Mouse (Mus musculus) CH12.LX (cell line): ENCODE measurements around the gene Chst5. TPM values are rescaled to one million over a fixed set of nuclear protein-coding genes. Genes with fewer than 3 reads are reported as not detected.

ENCODE experiments used
- DNase-seq: peaks from one replicate; pipeline ENCODE4 v3.0.0-alpha.2; 2013; ENCODE audit errors: extremely low read depth
- H3K27ac ChIP-seq: 2 replicates; pipeline ENCODE4 v1.5.1; 2012; ENCODE audit warnings: low read depth, mild to moderate bottlenecking, control low read depth, moderate library complexity; ENCODE audit not compliant: insufficient read depth
- H3K27me3 ChIP-seq: replicated peaks from 2 replicates; pipeline ENCODE3; 2012; ENCODE audit warnings: inconsistent platforms
- H3K36me3 ChIP-seq, 2 experiments: replicated peaks in 1 of 2; 2 replicates each; pipeline versions ENCODE3 to v1.6.1; 2012; ENCODE audit warnings: inconsistent platforms in 1 of 2, low read length in 1 of 2, mild to moderate bottlenecking in 1 of 2, mixed read lengths in 1 of 2, moderate library complexity in 1 of 2; ENCODE audit not compliant: control insufficient read depth in 1 of 2, insufficient read depth in 1 of 2
- H3K4me1 ChIP-seq, 2 experiments: 2 replicates each; pipeline ENCODE4 v1.6.1; 2012; ENCODE audit warnings: inconsistent platforms in 1 of 2, moderate library complexity in 1 of 2; ENCODE audit not compliant: insufficient read depth in 2 of 2, control insufficient read depth in 1 of 2
- H3K4me2 ChIP-seq: 2 replicates; pipeline ENCODE4 v1.6.1; 2012; ENCODE audit warnings: low read depth, mild to moderate bottlenecking, control low read depth; ENCODE audit not compliant: poor library complexity, insufficient read depth, severe bottlenecking
- H3K4me3 ChIP-seq, 3 experiments: fragments of 150-350 bp in 1 of 3; sonication (generic) in 1 of 3; replicated peaks in 1 of 3; 2 replicates each; pipeline versions ENCODE3 to v1.5.1; 2011 to 2012; ENCODE audit warnings: low read depth in 2 of 3, low read length in 2 of 3, mild to moderate bottlenecking in 2 of 3, moderate library complexity in 2 of 3, control low read depth in 1 of 3, improper control_type of control experiment in 1 of 3, inconsistent platforms in 1 of 3, mixed read lengths in 1 of 3; ENCODE audit not compliant: poor library complexity in 1 of 3
- H3K79me2 ChIP-seq: replicated peaks from 2 replicates; pipeline ENCODE4 v1.6.1; 2012; ENCODE audit warnings: mild to moderate bottlenecking, moderate library complexity; ENCODE audit not compliant: control insufficient read depth, poor library complexity, insufficient read depth, severe bottlenecking; ENCODE audit errors: extremely low read depth
- H3K9ac ChIP-seq: 2 replicates; pipeline ENCODE4 v1.6.1; 2012; ENCODE audit warnings: low read depth, mild to moderate bottlenecking, control low read depth, moderate library complexity; ENCODE audit not compliant: insufficient read depth
- H3K9me3 ChIP-seq: replicated peaks from 2 replicates; pipeline ENCODE3; 2012; ENCODE audit warnings: low read length, inconsistent platforms, mixed read lengths
- BHLHE40 ChIP-seq: IDR thresholded peaks from 2 replicates; pipeline ENCODE4 v1.6.1; 2011; ENCODE audit warnings: mild to moderate bottlenecking, low read depth, low read length, improper control_type of control experiment
- CHD2 ChIP-seq: IDR thresholded peaks from 2 replicates; pipeline ENCODE4 v1.6.1; 2011; ENCODE audit warnings: low read length, improper control_type of control experiment
- E2F4 ChIP-seq: IDR thresholded peaks from 2 replicates; pipeline ENCODE4 v1.6.1; 2011; ENCODE audit warnings: low read depth, low read length, improper control_type of control experiment; ENCODE audit not compliant: insufficient replicate concordance
- EP300 ChIP-seq: IDR thresholded peaks from 2 replicates; pipeline ENCODE4 v1.6.1; 2011; ENCODE audit warnings: low read length, improper control_type of control experiment
- ETS1 ChIP-seq: conservative IDR thresholded peaks from 2 replicates; pipeline ENCODE4 v1.6.1; 2012; ENCODE audit warnings: low read depth, mild to moderate bottlenecking, inconsistent platforms, low read length, improper control_type of control experiment, moderate library complexity
- HCFC1 ChIP-seq: IDR thresholded peaks from 2 replicates; pipeline ENCODE4 v1.6.1; 2012; ENCODE audit warnings: low read depth, mild to moderate bottlenecking, inconsistent platforms, low read length, improper control_type of control experiment
- IRF4 ChIP-seq: IDR thresholded peaks from 2 replicates; pipeline ENCODE4 v1.6.1; 2014; ENCODE audit warnings: low read depth, mild to moderate bottlenecking, inconsistent platforms, low read length, improper control_type of control experiment
- JUN ChIP-seq: IDR thresholded peaks from 2 replicates; pipeline ENCODE4 v1.6.1; 2011; ENCODE audit warnings: low read depth, mild to moderate bottlenecking, low read length, improper control_type of control experiment, moderate library complexity; ENCODE audit not compliant: insufficient read depth
- JUND ChIP-seq: conservative IDR thresholded peaks from 2 replicates; pipeline ENCODE4 v1.6.1; 2011; ENCODE audit warnings: low read depth, low read length, improper control_type of control experiment
- KAT2A ChIP-seq: IDR thresholded peaks from 2 replicates; pipeline ENCODE4 v1.6.1; 2012; ENCODE audit warnings: low read length, improper control_type of control experiment, inconsistent platforms; ENCODE audit not compliant: insufficient replicate concordance
- MAX ChIP-seq: IDR thresholded peaks from 2 replicates; pipeline ENCODE4 v1.6.1; 2011; ENCODE audit warnings: low read length, improper control_type of control experiment
- MAZ ChIP-seq: IDR thresholded peaks from 2 replicates; pipeline ENCODE4 v1.6.1; 2012; ENCODE audit warnings: low read depth, mild to moderate bottlenecking, inconsistent platforms, low read length, improper control_type of control experiment, moderate library complexity
- MEF2A ChIP-seq: IDR thresholded peaks from 2 replicates; pipeline ENCODE4 v1.6.1; 2014; ENCODE audit warnings: low read depth, mild to moderate bottlenecking, inconsistent platforms, low read length, improper control_type of control experiment, borderline replicate concordance
- MYC ChIP-seq: IDR thresholded peaks from 2 replicates; pipeline ENCODE4 v1.6.1; 2011; ENCODE audit warnings: low read depth, mild to moderate bottlenecking, improper control_type of control experiment, low read length
- NELFE ChIP-seq: IDR thresholded peaks from 2 replicates; pipeline ENCODE4 v1.6.1; 2011; ENCODE audit warnings: low read depth, low read length, improper control_type of control experiment
- NRF1 ChIP-seq: IDR thresholded peaks from 2 replicates; pipeline ENCODE4 v1.6.1; 2014; ENCODE audit warnings: low read depth, mild to moderate bottlenecking, inconsistent platforms, low read length, improper control_type of control experiment, moderate library complexity
- PAX5 ChIP-seq: IDR thresholded peaks from 2 replicates; pipeline ENCODE4 v1.6.1; 2012; ENCODE audit warnings: low read length, inconsistent platforms, mixed read lengths
- POLR2A ChIP-seq: IDR thresholded peaks from 2 replicates; pipeline ENCODE4 v1.6.1; 2011; ENCODE audit warnings: low read depth, mild to moderate bottlenecking, improper control_type of control experiment, low read length
- RAD21 ChIP-seq: IDR thresholded peaks from 2 replicates; pipeline ENCODE4 v1.6.1; 2011; ENCODE audit warnings: low read depth, mild to moderate bottlenecking, low read length, improper control_type of control experiment, moderate library complexity
- RCOR1 ChIP-seq: conservative IDR thresholded peaks from 2 replicates; pipeline ENCODE4 v1.6.1; 2012; ENCODE audit warnings: low read depth, mild to moderate bottlenecking, inconsistent platforms, low read length, improper control_type of control experiment
- TBP ChIP-seq: conservative IDR thresholded peaks from 2 replicates; pipeline ENCODE4 v1.6.1; 2011; ENCODE audit warnings: low read depth, low read length, improper control_type of control experiment
- TCF12 ChIP-seq: IDR thresholded peaks from 2 replicates; pipeline ENCODE4 v1.6.1; 2014; ENCODE audit warnings: low read depth, mild to moderate bottlenecking, inconsistent platforms, low read length, improper control_type of control experiment
- UBTF ChIP-seq: IDR thresholded peaks from 2 replicates; pipeline ENCODE4 v1.6.1; 2012; ENCODE audit warnings: low read depth, mild to moderate bottlenecking, inconsistent platforms, low read length, improper control_type of control experiment, moderate library complexity
- ZMIZ1 ChIP-seq: IDR thresholded peaks from 2 replicates; pipeline ENCODE4 v1.6.1; 2012; ENCODE audit warnings: low read depth, mild to moderate bottlenecking, inconsistent platforms, low read length, improper control_type of control experiment
- ZNF384 ChIP-seq: IDR thresholded peaks from 2 replicates; pipeline ENCODE4 v1.6.1; 2012; ENCODE audit warnings: low read depth, low read length, improper control_type of control experiment, inconsistent platforms
- dilution Hi-C: fragments of 300-500 bp; cut with MboI; formaldehyde crosslinking; loops from 2 replicates; pipeline ENCODE4 v1.14.3; 2020; ENCODE audit warnings: low sequenced_read_pairs; ENCODE audit not compliant: extremely low pct_unique_long_range_greater_than_20kb, extremely low pct_ligation_motif_present
- in situ Hi-C: fragments of 300-500 bp; cut with MboI; formaldehyde crosslinking; loops from 3 replicates; pipeline ENCODE4 v1.14.3; 2019; ENCODE audit warnings: low sequenced_read_pairs, low pct_ligation_motif_present, low pct_unique_long_range_greater_than_20kb, mixed read lengths
- polyA plus RNA-seq: library from polyadenylated mRNA; unstranded; fragments of >175 nt; gene quantifications from 2 replicates; pipeline ENCODE4 v1.2.1, GENCODE M21; 2012; ENCODE audit warnings: low read depth; ENCODE audit not compliant: insufficient read length
- total RNA-seq, 2 experiments: library from RNA; depleted of rRNA; stranded (reverse); fragments of 300-350 nt in 1 of 2; fragments of >200 nt in 1 of 2; gene quantifications; 2 replicates each; pipeline ENCODE4 v1.2.3; 2012 to 2014

The Chst5 gene
- not detected in 2 replicates for total RNA-seq (2012; rRNA removed)
- total RNA-seq (2014; rRNA removed) = not detected in 2 replicates
- polyA plus RNA-seq = not detected in 2 replicates

DNA sequence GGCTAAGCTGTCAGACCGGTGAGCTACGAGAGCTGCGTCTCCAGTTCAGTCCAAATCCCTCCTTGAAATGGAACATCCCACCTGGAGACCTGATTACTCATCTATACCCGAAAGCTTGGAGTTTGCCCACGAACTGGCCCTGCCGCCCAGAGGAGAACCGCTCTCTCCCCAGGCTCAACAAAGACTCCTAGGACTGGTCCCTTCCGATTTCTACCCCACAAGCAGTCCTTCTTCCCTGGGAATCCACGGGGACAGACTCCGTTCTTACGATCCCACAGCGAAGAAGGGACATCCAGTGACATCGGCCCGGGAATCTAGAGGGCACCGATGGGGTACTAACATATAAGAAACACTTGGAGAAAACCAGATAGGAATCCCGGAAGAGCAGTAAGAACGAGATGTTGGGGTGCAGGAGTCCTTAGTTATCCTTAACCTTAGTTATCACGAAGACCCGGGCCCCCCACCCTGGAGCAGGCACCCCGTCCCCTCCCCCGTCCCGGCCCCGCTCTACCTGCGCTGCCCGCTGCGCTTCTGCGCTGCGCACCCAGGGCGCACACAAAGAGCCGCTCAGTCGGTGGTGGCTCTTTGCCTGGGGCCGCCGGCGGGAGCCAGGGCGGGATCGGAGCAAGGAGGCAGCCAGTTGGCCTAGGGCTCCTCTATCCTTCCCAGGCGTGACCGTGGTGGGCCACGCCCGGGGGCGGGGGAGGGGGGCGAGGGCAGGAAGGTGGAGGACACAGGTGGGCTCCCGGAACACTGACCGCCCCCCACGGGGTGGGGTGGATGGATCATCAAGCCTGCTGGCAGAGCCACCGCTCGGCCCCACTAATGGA, at the start of gene Chst5:
TSS of gene Chst5 (minus strand) at position 827 of the 830 bp plus-strand sequence.
- peaks cover 0 to 6% of the 10 kb centered on the region in 2 experiments; a peak in 3 of 4 replicates for H3K4me1 ChIP-seq
- H3K4me3 ChIP-seq = no peak within 1 kb of the TSS
- no peak within 1 kb of the TSS for H3K9ac ChIP-seq
- no peaks in the 10 kb centered on the region for H3K79me2 ChIP-seq
- TF ChIP-seq TCF12 (no peak), EP300 (no peak), ETS1 (no peak), JUN (no peak), CHD2 (no peak), UBTF (no peak), MYC (no peak), JUND (no peak), NRF1 (no peak), IRF4 (no peak), KAT2A (no peak), POLR2A (no peak), RCOR1 (no peak), PAX5 (no peak), ZMIZ1 (no peak), HCFC1 (no peak), MAZ (no peak)
- TF ChIP-seq, all 38 proteins: peak for 0
- in situ Hi-C loops = no loop called here
- no peak for DNase-seq
- no peaks in the 10 kb centered on the region for H3K9me3 ChIP-seq
- no peak within 1 kb of the TSS for H3K4me2 ChIP-seq
- H3K27me3 ChIP-seq = no peaks in the 10 kb centered on the region
- dilution Hi-C loops = no loop called here
- no peak within 1 kb of the TSS for H3K27ac ChIP-seq
- H3K36me3 ChIP-seq = no peaks in the 10 kb centered on the region

DNA sequence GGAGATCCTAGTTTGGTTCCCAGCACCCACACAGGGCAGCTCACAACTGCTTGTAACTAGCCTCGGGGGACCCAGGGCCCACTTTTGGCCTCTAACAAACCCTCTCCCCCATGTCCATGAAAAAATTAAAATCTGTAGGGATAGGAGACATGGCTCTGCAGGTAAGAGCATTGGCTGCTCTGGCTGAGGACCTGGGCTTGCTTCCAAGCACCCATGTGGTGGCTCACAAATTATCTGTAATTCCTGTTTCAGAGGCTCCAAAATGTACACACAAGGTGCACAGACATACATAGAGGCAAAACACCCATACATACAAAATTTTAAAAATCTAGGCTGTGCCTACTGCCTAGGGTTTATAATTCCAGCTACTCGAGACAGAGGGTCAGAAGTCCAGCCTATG, 47.0 kb upstream of the Chst5 start:
- peaks cover 46 to 75% of the 10 kb centered on the region in 2 experiments for H3K36me3 ChIP-seq

More for the DNA sequence above, 47.0 kb upstream of the Chst5 start:
- TF ChIP-seq PAX5 (no peak), MEF2A (no peak), HCFC1 (no peak), JUN (no peak), TCF12 (no peak), MAX (no peak), BHLHE40 (no peak), ETS1 (no peak), ZNF384 (no peak), TBP (no peak), MYC (no peak), RAD21 (no peak), E2F4 (no peak), NELFE (no peak), ZMIZ1 (no peak), EP300 (no peak)
- no peak overlapping the region for H3K9ac ChIP-seq
- H3K79me2 ChIP-seq = no peaks in the 10 kb centered on the region; the same call in 1 of the 2 replicates
- H3K27me3 ChIP-seq = no peaks in the 10 kb centered on the region
- H3K27ac ChIP-seq = no peak overlapping the region
- H3K4me1 ChIP-seq = peaks cover 0 to 8% of the 10 kb centered on the region in 2 experiments; a peak in 1 of 4 replicates
- in situ Hi-C loops (no loop called here), dilution Hi-C loops (no loop called here)
- H3K9me3 ChIP-seq = no peaks in the 10 kb centered on the region
- no peak overlapping the region for H3K4me3 ChIP-seq
- DNase-seq = no peak
- no peak overlapping the region for H3K4me2 ChIP-seq
